Mouse (Mus musculus): Measurements from ENCODE around the gene Sox1.

DNA sequence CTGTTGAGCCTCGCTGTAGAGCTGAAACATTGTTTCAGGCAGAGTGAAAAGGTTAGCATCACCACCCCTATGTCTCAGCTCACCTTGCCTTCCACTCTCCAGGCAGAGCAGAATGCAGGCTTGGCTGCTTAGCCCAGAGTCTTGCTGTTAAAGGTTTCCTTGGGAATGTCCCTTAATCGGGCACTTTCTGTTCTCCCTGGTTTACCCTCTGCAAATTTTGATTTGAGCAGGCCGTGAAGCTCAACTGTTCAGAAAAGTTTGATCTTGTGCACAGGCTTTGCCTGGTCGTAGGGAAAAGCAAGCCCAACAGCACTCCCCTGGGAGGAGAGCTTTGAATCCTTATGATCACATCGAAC, 6.0 kb upstream of the Sox1 start:
- TF ChIP-seq CTCF (IDR thresholded peaks at IDR 0.05; ENCODE audit: insufficient read depth, low read depth, low read length) (no peak), POLR2A (IDR thresholded peaks at IDR 0.05; ENCODE audit: insufficient read depth, low read depth, low read length) (no peak)
